Mouse (Mus musculus) R1 (cell line): Measurements from ENCODE around the gene Fut2.

Source experiments
- DNase-seq: peaks from one replicate; pipeline ENCODE4 v3.0.0-alpha.2; 2018; ENCODE audit warnings: low read depth, low spot score

Fut2 gene

GRCm38 (mm10) chr7:45702809-45703520 is 36.8 kb upstream of the Fut2 start:
- DNase-seq = no peak

GRCm38 (mm10) chr7:45702316-45702715 is 36.1 kb upstream of the Fut2 start:
- no peak for DNase-seq

- DNase-seq = no peak
Measured at GRCm38 (mm10) chr7:45701607-45702006, 35.4 kb upstream of the Fut2 start.

DNA sequence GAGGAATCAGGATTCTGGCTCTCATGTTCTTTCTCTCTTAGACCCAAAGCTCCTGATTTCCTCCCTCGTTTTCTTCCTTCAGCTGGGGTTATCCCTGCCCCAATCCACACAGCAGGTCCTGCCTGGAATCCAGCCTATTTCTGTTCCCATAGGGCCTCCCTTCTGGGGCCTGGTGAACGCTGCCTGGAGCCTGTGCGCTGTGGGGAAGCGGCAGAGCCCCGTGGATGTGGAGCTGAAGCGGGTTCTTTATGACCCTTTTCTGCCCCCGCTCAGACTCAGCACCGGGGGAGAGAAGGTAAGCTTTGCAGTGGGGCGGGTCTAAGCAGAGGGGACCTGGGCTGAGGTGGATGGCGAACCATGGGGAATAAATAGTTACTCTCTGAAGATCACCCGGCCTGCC is 34.9 kb upstream of the Fut2 start:
- DNase-seq = no peak

DNA sequence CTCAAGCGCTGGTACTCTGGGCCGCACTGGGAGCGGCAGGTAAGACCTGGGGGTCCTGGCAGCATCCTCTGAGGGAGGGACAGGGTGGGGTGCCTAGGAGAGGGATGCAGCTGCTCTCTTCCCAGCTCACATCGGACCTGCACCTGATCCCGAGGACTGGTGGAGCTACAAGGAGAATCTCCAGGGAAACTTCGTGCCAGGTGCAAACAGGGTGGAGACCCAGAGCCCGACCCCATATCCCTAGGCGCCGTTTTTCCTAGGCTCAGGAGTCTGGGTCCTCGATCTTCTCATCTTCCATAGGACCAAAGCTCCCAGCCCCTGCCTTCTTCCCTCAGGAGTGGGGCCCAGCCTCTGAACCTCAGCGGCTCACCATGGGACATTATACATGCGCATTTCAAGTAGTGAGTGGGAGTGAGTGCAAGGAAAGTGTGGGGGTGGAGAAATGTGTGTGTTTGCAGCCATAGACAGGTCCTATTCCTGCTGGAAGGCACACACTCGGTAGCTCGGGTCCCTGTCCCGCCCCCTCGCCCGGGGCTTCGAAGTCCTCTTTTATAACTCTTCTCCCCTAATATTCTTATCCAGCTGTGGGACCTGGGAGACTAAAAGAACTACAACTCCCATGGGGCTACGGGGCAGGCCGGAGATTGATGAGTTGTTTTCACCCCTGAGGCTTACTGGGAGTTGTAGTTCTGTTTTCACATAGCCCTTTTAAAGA is 34.3 kb upstream of the Fut2 start:
- DNase-seq = peak; percentile 92

GRCm38 (mm10) chr7:45699523-45700141 is 33.4 kb upstream of the Fut2 start, which contains the start of gene Car11:
Car11 (plus strand) TSS chr7:45699843.
- no peak for DNase-seq

DNA sequence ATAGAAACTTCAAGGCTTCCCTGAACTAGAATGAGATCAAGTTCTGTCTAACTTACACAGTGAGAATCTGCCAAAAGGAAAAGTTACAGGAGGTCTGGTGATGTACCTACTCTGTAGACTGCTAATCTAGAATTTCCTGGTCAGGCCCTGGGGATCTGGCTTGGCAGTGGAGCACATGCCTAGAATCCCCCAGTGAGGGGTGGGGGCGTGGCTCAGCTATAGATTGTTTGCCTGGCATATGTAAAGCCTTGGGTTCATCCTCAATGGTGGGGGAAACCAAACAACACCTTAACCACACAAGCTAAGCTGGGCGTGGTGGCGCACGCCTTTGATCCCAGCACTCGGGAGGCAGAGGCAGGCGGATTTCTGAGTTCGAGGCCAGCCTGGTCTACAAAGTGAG is 31.7 kb upstream of the Fut2 start:
- no peak for DNase-seq

- no peak for DNase-seq
Measured at GRCm38 (mm10) chr7:45695098-45695497, 28.9 kb upstream of the Fut2 start.

DNA sequence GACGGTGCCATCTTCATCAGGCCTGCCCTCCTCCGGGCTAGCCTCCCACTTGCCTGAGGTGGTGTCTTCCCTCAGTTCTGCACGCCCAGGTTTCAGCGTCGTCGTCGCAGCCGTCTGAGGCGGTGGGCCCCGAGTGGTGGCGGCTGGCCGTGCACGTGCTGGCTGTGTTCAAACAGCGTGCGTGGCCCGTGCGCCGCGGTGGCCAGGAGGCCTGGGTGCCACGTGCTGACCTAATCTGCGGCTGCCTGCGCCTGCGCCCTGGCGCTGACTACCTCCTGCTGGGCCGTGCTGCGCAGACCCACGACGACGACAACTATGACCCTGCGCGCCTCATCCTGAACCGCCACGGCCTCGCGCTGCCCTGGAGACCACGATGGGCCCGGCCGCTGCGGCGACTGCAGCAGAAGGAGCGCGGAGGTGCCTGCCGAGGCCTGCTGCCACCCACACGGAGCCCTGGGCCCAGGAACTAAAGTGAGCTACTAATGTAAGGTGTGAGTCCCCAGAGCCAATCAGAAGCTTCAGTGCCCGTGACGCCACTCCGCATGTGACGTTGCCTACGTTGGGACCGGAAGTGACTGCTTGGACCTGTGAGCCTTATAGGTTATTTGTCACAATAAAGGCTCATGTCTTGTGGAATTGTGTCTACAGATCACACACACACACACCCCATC is 27.9 kb upstream of the Fut2 start, which contains the start of gene Sec1:
TSS of gene Sec1 (minus strand) at position 482 of the 671 bp plus-strand sequence.
- DNase-seq = peak; percentile 67

GRCm38 (mm10) chr7:45692364-45692763 is 26.2 kb upstream of the Fut2 start:
- DNase-seq = no peak

DNA sequence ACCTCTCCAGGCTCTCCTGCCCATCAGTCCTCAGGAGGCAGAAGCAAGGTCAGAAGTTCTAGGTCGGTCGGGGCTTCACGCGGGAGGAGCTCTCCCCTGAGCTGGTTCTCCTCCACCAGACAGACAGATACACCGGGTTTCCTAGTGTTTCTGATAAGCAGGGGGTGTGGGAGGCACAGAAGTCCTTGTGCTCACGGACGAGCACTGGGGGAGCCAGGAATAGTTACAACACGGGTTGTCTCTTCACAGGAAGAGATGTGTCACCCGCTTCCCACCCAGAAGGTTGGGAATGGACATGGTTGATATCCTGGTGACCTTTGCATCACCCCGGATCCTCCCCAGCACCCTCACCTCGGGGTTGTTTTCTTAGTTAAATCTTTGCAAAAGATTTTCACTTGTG is 23.6 kb upstream of the Fut2 start:
- no peak for DNase-seq

- no peak for DNase-seq
Measured at GRCm38 (mm10) chr7:45689099-45689498, 22.9 kb upstream of the Fut2 start.

- DNase-seq = no peak
Measured at GRCm38 (mm10) chr7:45686841-45687240, 20.6 kb upstream of the Fut2 start.

DNA sequence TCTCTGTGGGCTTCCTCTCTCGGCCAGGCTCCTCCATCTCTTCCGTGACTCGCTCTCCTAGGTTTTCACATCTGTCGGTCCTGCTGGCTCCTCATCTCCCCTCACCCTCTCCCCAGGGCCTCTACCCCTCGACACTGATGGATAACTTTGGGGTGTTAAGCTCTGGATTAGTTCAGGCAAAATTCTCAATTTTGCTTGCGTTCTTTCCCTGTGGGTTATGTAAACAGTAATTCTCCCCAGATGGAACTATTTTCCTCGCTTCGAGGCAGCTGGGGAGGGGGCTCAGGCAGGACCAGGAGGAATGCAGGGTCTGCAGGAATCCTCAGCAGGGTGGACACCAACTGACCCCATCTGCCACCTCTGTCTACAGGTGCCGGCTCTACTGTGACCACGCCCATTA is 19.6 kb upstream of the Fut2 start:
- DNase-seq = no peak

GRCm38 (mm10) chr7:45683396-45684050 is 17.3 kb upstream of the Fut2 start, which contains the start of gene Ntn5:
Ntn5 (plus strand) TSS chr7:45684022.
- no peak for DNase-seq

DNA sequence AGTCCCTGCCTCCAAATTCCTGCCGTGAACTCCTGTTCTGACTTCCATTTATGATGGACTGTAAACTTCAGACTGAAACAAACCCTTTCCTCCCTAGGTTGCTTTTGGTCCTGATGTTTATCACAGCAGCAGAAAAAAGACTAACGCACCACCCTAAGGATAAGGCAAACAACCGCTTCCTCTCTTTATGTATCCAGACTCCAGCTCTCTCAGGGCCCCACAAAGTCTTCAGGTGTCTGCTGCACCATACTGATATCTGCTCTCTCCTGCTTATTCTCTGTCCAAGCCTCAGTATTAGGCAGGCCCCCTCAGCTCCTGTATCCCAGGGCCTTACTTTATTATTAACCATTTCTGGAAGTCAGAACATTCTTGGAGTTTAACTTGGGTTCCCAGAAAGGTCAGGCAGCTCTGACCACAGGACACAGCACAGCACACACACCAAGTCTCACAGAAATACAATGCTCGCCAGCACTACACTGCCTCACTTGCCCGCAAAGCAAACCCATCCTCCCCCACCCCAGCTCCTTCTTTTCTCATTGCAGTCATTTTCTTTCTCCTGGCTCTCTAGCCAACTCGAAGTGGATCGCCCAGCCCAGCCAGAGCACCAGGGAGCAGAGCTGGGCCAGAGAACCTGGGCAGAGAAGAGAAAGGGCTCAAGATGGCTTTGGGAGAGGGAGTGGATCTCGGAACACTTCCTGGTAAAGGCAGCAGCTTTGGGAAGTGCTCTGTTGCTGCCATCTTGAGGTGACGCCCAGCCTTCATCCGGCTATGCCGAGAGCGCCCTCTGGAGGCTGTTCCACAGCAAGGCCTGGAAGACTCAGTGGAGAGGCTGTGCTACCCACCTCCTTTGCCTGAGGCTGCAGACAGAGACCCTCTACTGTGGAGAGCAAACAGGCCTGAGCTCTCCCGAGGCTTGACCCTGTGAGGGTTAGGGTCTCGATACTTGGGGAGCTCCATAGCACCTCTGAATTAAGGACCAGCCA is 16.2 kb upstream of the Fut2 start:
- DNase-seq = peak; percentile 93

DNA sequence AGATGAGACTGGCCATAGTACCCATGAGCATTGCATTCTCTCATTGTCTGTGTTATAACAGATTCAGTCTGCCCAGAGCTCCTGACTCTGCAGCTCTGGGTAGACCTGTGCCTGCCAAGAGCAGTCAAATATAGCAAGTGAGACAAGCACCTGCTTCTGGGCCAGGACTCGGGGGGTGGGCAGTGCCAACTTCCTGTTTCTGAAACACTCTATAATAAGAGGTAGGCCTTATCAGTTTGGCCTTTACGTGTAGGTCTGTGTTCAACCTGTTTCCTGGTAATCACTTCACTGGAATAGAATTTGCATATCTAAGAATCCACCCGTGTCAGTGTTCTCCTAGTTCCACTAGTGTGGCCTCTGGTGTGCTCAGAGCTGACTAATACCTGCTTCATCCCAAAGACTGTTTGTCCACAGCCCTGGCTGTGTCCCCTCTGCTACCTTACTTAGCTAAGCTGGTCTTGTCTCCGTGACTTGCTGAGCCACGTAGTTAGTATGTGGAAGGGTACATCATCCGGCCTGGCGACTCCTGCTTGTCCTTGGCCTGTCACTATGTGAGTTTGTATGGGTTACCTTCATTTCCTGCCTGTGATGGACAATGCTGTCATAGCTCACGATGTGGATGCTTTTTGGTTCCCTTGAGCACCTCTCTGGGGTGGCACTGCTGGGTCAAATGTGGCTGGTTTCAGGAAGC is 15.0 kb upstream of the Fut2 start:
- DNase-seq = no peak

DNA sequence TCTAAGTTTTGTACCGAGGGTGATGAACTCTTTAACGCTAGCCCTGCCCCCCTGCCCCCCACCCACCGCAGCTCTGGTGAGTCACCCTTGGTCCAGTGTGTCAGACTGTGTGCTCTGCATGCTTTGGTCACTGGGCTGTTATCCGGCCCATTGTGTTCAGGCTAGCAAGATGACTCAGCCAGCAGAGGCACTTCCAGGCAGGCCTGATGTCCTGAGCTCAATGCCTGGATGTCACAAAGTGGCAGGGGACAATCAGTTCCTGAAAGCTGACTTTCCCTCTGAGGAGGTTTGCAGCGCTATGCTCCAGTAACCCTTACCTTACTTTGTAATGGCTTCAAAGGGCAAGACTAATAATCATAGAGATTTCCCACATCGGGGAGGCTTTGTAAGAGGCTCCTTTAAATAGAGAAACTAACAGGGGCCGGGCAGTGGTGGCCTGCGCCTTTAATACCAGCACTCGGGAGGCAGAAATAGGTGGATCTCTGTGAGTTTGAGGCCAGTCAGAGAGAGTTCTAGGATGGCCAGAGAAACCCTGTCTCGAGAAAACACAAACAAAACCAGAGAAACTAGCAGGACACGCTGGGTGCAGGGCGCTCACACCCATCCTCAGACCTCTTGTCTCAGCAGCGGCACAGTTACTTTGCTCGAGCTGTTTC is 13.9 kb upstream of the Fut2 start:
- DNase-seq = no peak

DNA sequence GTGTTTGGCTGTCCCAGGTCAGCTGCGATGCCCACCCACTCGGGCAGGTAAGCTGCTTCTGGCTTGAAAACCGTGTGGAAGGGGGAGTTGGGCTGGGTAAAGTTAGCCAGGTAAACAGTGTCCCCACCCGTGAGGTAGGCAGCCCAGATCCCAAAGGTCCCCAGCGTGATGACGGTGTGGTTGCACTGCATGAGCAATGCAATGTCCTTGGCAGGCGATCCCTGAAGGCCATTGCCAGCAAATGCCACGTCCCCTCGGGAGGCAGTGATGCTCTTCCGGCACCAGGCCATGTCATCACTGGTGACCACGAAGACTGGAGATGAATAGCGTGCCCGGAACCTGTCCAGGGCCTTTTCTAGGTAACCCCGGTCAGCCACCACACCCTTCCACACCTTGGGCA is 12.3 kb upstream of the Fut2 start:
- no peak for DNase-seq
